Mouse (Mus musculus) cerebellum, adult 2 months (tissue): ENCODE data around the gene Atp2b2.

ENCODE experiments used
- CTCF ChIP-seq: fragments of 200-500 bp; IDR thresholded peaks from 2 replicates; pipeline ENCODE4 v1.5.1; 2011; ENCODE audit warnings: low read depth, mild to moderate bottlenecking, control low read depth, low read length, moderate library complexity, borderline replicate concordance; ENCODE audit not compliant: insufficient read depth
- POLR2A ChIP-seq: fragments of 200-500 bp; IDR thresholded peaks from 2 replicates; pipeline ENCODE4 v1.6.1; 2011; ENCODE audit warnings: low read length, control low read depth, borderline replicate concordance; ENCODE audit not compliant: insufficient read depth

GRCm38 (mm10) chr6:113957232-113957940 lies 85.0 kb downstream of the Atp2b2 start:
- TF ChIP-seq CTCF = no peak
- TF ChIP-seq POLR2A = no peak
